Mouse (Mus musculus): ENCODE data around the gene Kars.

The Kars gene

DNA sequence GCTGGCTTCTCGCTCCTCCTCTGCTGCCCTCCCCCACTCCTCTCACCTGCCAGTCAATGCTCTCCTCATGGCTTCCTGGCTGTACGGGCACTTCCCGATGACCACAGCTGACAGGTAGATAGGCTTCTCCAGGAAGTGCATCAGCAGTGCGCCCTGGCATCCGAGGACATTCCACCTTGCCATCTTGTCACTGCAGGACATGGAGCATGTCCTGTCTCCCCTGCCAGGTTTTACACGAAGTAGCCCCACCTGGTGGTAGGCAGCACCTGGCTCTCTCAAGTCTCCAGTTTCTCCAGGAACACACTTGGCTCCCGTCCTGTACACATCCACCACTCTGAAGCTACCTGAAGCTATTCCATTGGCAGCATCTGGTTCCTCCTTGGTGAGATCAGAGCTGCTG, 29.0 kb downstream of the Kars start:
- no peak for DNase-seq (ENCODE audit: low read depth, low spot score)

GRCm38 (mm10) chr8:111978147-111978546, 33.0 kb downstream of the Kars start:
- DNase-seq (ENCODE audit: low read depth, low spot score) = no peak

- no peak for DNase-seq (ENCODE audit: low read depth, low spot score)
Measured at GRCm38 (mm10) chr8:111976326-111976725, 34.8 kb downstream of the Kars start.

DNA sequence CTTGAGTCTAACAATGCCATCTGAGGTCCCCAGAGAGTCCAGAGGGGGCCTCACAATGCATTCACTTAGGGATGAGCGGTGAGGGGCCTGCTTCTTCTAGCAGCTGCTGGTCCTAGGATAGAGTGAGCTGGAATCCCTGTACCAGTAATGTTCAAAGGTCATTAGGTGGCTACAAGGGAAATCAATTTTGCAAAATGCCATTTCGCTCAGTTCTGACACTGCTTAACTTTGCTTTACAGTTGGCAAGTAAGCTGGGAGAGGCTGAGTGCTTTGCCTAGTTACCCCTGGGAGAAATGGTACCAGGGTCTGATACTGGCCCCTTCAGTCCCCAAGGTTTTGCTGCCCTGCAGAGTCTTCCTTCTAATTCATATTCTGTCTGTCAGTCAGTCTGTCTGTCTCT, 35.4 kb downstream of the Kars start:
- DNase-seq (ENCODE audit: low read depth, low spot score) = no peak

DNA sequence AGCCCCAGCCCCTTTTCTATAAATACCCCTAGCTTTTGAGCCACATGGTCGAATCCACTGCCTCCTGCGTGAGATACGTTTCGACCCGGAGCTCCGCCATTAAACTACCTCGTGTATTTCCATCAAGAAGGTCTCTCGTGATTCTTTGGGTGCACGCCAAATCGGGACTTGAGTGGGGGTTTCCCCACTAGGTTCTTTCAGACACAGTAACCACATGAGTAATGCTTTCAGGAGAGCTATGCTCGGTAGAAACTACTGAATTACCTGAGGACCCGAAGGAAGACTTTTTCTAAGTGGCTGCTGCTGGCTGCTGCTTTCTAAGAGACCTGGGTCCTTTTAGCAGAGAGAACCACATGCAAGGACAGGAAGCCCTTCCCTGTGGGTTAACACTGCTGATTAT, 37.0 kb downstream of the Kars start:
- DNase-seq (ENCODE audit: low read depth, low spot score) = no peak

DNA sequence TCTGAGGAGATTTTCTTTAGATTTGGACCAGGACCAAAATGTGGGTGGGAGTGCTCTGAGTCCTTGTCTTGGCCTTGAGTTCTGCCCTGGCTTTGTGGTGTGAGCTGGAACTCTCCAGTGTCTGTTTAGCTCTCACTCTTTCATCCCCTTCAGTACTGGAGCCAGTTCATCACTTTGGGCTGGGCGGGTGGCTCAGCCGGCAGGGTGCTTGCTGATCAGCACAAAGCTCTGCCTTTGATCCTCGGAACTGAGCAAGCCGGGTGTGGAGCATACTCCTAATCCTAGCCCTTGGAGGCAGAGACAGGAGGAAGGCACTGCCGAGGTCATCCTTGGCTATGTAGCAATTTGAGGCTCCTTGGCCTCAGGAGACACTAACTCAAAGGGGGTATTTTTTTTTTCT, 42.1 kb downstream of the Kars start:
- DNase-seq (ENCODE audit: low read depth, low spot score) = no peak

- DNase-seq (ENCODE audit: low read depth, low spot score) = no peak
Measured at GRCm38 (mm10) chr8:111968541-111968940, 42.6 kb downstream of the Kars start.

DNA sequence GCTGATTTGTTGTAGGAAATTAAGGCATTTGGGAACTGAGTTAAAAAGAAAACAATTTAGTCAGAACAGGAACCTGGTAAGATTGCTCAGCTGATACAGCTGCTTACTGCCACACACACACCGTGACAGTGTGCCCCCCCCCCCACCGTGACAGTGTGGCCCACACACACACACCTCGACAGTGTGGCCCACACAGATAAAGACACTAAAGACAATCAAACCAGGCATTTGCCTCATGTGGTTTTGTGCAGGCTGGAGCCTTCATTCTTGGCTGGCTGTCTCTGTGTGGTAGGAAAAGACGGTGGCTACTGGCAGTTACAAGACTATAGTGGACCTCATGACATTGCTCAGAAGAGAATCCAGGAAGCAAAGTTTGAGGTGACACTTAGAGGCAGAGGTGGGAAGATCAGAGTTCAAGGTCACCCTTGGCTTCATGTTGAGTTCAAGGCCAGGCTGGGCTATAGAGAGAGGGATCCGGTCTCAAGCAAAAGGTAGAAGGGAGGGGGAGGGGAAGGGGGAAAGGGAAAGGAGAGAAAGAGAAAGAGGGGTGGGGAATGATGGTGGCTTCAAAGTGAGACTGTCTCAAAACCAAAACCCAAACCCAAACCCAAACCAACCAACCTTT, 43.8 kb downstream of the Kars start:
- no peak for DNase-seq (ENCODE audit: low read depth, low spot score)

DNA sequence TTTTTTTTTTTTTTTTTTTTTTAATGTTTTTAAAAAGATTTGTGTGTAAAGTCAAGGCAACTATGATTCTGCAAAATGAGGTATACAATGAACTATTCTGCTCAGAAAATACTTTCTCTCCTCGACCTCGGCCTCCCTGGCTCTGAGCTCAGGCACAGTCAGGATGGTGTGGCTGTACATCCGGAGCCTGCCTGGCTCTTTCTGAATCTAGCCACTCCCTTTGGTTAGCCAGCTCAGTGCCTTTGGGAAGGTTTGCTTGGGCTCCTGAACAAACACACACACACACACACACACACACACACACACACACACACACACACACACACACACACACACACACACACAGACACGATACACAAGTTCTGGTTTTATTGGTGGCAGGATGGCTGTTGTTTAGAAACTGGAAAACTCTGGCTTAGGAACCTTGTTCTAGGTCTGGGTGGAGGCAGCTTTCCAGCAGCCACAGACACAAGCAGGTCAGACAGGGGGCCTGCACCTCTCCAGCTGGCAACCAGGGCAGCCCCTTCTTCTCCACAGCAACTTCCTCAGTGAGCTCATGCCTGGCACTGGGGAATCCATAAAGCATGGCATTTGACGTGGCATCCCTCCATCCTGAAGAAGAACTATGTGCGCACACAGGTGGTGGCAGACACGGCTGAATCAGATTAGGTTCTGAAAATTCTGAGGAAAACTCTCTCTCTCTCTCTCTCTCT, 46.1 kb downstream of the Kars start:
- DNase-seq (ENCODE audit: low read depth, low spot score) = no peak

- DNase-seq (ENCODE audit: low read depth, low spot score) = no peak
Measured at GRCm38 (mm10) chr8:111964351-111964750, 46.8 kb downstream of the Kars start.

GRCm38 (mm10) chr8:111963546-111963945, 47.6 kb downstream of the Kars start:
- no peak for DNase-seq (ENCODE audit: low read depth, low spot score)

GRCm38 (mm10) chr8:111963091-111963490, 48.0 kb downstream of the Kars start:
- DNase-seq (ENCODE audit: low read depth, low spot score) = no peak

DNA sequence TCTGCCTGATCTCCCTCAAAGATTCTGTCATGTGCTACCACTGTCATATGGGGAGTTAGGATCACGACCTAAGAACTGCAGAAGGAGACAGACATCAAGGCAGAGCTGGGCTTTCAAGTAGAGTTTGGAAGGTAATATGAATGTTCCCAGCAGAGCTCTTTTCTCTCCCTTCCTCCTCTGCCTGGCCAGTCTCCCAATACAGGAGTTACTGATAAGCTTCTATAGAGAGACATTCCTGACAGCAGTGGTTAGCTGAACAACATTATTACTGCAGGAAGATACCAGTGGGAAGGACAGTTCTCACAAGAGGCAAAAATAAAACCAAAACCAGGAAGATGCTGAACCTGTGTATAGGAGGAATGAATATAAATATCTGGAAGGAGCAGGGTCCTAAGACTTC, 48.5 kb downstream of the Kars start:
- DNase-seq (ENCODE audit: low read depth, low spot score) = no peak

GRCm38 (mm10) chr8:111961330-111961729, 49.8 kb downstream of the Kars start:
- no peak for DNase-seq (ENCODE audit: low read depth, low spot score)

- no peak for DNase-seq (ENCODE audit: low read depth, low spot score)
Measured at GRCm38 (mm10) chr8:111960591-111961321, 50.4 kb downstream of the Kars start.

GRCm38 (mm10) chr8:111957231-111957630, 53.9 kb downstream of the Kars start:
- no peak for DNase-seq (ENCODE audit: low read depth, low spot score)

GRCm38 (mm10) chr8:111955879-111956278, 55.2 kb downstream of the Kars start:
- no peak for DNase-seq (ENCODE audit: low read depth, low spot score)

GRCm38 (mm10) chr8:111954844-111955594, 56.1 kb downstream of the Kars start:
- DNase-seq (ENCODE audit: low read depth, low spot score) = no peak

DNA sequence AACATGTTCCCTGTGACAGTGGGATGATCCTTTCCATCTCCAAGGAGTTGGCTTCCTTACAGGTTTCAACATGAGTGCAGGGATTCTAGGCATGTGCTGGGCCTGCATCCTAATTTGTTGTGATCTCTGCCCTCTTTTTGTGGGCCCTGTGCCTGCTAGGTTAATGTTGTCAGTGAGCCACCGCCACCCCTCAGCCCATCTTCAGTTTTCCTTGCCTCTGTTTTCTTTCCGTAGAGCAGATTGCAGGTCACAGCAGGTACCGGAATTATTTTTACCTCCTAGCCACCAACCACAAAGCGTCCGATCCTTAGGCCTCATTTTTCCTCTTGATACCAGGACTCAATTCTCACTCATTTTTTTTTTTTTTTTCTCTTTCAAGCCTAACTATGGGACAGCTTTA, 59.2 kb downstream of the Kars start:
- DNase-seq (ENCODE audit: low read depth, low spot score) = no peak

GRCm38 (mm10) chr8:111951317-111951716, 59.8 kb downstream of the Kars start:
- DNase-seq (ENCODE audit: low read depth, low spot score) = no peak

GRCm38 (mm10) chr8:111950846-111951245, 60.3 kb downstream of the Kars start:
- DNase-seq (ENCODE audit: low read depth, low spot score) = no peak

DNA sequence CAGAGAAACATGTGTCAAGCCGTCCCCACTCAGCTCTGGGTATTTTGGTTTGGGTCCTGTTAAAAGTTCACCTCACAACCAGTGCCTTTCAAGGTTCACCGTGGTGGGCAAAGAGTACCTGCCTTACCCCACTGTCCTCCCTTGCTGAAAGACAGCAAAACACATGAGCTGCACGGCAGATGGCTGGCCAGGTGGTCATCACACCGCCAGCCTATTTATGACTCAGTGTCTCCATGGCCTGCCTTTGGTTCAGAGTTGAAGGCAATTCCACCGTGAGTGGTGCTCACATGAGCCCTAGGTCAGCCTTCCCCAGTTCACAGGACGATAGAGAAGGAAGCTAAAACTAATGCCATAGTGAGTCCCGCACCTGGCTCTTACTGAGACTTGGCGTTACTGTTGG, 63.2 kb downstream of the Kars start:
- DNase-seq (ENCODE audit: low read depth, low spot score) = no peak

Data from retina, adult 2 months (tissue).